Mouse (Mus musculus) liver, postnatal 0 days (tissue): ENCODE measurements around the gene Lrrc8c. TPM values are rescaled to one million over a fixed set of nuclear protein-coding genes. Genes with fewer than 3 reads are reported as not detected.

Source experiments
- ATAC-seq: fragments of 200-750 bp; cut with Nextera tagmentation; 2 replicates; pipeline ENCODE4 v1.8.0; 2017; ENCODE audit warnings: mild to moderate bottlenecking, moderate library complexity
- DNase-seq: peaks from one replicate; pipeline ENCODE4 v3.0.0-alpha.2; 2016
- H3K27ac ChIP-seq: fragments of 300-500 bp; sonication (generic); 2 replicates; pipeline ENCODE4 v1.5.1; 2014; ENCODE audit warnings: antibody characterized with exemption, moderate library complexity, mild to moderate bottlenecking, low read depth
- H3K27me3 ChIP-seq: fragments of 300-500 bp; sonication (generic); 2 replicates; pipeline ENCODE4 v1.6.1; 2014; ENCODE audit warnings: low read length, control low read depth, mixed read lengths; ENCODE audit not compliant: insufficient read depth
- H3K36me3 ChIP-seq: fragments of 300-500 bp; sonication (generic); replicated peaks from 2 replicates; pipeline ENCODE4 v1.6.1; 2014; ENCODE audit warnings: mild to moderate bottlenecking, control low read depth, low read length, moderate library complexity, mixed read lengths; ENCODE audit not compliant: insufficient read depth
- H3K4me1 ChIP-seq: fragments of 300-500 bp; sonication (generic); 2 replicates; pipeline ENCODE4 v1.6.1; 2014; ENCODE audit warnings: antibody characterized with exemption, mild to moderate bottlenecking, control low read depth; ENCODE audit not compliant: insufficient read depth
- H3K4me2 ChIP-seq: fragments of 300-500 bp; sonication (generic); 2 replicates; pipeline ENCODE4 v1.6.1; 2014; ENCODE audit warnings: low read depth, mild to moderate bottlenecking, low read length, moderate library complexity, mixed read lengths
- H3K4me3 ChIP-seq: fragments of 300-500 bp; sonication (generic); 2 replicates; pipeline ENCODE4 v1.5.1; 2014; ENCODE audit warnings: low read depth, low read length
- H3K9ac ChIP-seq: fragments of 300-500 bp; sonication (generic); replicated peaks from 2 replicates; pipeline ENCODE4 v1.6.1; 2014; ENCODE audit warnings: mild to moderate bottlenecking, moderate library complexity
- H3K9me3 ChIP-seq: fragments of 300-500 bp; sonication (generic); 2 replicates; pipeline ENCODE4 v1.6.1; 2016; ENCODE audit warnings: mild to moderate bottlenecking, control low read depth, low read length, mixed read lengths
- CTCF ChIP-seq: sonication (generic); IDR thresholded peaks from 2 replicates; pipeline ENCODE4 v1.5.1; 2016; ENCODE audit warnings: antibody characterized with exemption, low read depth
- EP300 ChIP-seq: IDR thresholded peaks from 2 replicates; pipeline ENCODE4 v1.6.1; 2016; ENCODE audit warnings: antibody characterized with exemption, low read depth, mild to moderate bottlenecking
- WGBS: fragments of 180-500 bp; shearing (Covaris S2); extraction: QIAGEN DNeasy Blood & Tissue Kit; methylation state at CpG from one replicate; pipeline ENCODE4 v1.1.7; 2014; ENCODE audit not compliant: insufficient replicate concordance; 5-methylcytosine and 5-hydroxymethylcytosine counted together
- polyA plus RNA-seq: library from polyadenylated mRNA; unstranded; fragments of >200 nt; fragmentation: Nextera tagmentation; extraction: Ambion mirVana; gene quantifications from 2 replicates; pipeline ENCODE4 v1.2.1, GENCODE M21; 2015

Gene Lrrc8c
- polyA plus RNA-seq, 1 experiment from 2014 or later = 9.8 TPM

- Histone ChIP-seq H3K4me3 (no peak overlapping the region), H3K9me3 (no peaks in the 10 kb centered on the region), H3K27me3 (no peaks in the 10 kb centered on the region), H3K27ac (no peak overlapping the region), H3K9ac (no peak overlapping the region), H3K4me2 (no peak overlapping the region), H3K4me1 (peaks cover 8% of the 10 kb centered on the region; the same call in 1 of the 2 replicates), H3K36me3 (no peaks in the 10 kb centered on the region)
- no peak for TF ChIP-seq EP300
- TF ChIP-seq CTCF = no peak
- DNase-seq (no peak), ATAC-seq (no peak)
These were observed 99.3 kb downstream of the Lrrc8c start for GRCm38 (mm10) chr5:105618510-105618909.

- 64% methylated on average over 2 of the region's 2 CpGs for WGBS
- no peaks in the 10 kb centered on the region for H3K36me3 ChIP-seq
- no peak for TF ChIP-seq EP300
- TF ChIP-seq CTCF = peak; percentile 26; the same call in 1 of the 2 replicates
- H3K4me1 ChIP-seq = peaks cover 10% of the 10 kb centered on the region; the same call in 1 of the 2 replicates
- H3K4me2 ChIP-seq = no peak overlapping the region
- no peak for ATAC-seq
- H3K9me3 ChIP-seq = no peaks in the 10 kb centered on the region
- no peak overlapping the region for H3K9ac ChIP-seq
- H3K4me3 ChIP-seq = no peak overlapping the region
- DNase-seq = no peak
- no peak overlapping the region for H3K27ac ChIP-seq
- no peaks in the 10 kb centered on the region for H3K27me3 ChIP-seq
These were observed 100.5 kb downstream of the Lrrc8c start for GRCm38 (mm10) chr5:105619666-105620065.

- peaks cover 10% of the 10 kb centered on the region; the same call in 1 of the 2 replicates for H3K4me1 ChIP-seq
- no peaks in the 10 kb centered on the region for H3K9me3 ChIP-seq
- H3K9ac ChIP-seq = no peak overlapping the region
- ATAC-seq (no peak), DNase-seq (no peak)
- H3K36me3 ChIP-seq = no peaks in the 10 kb centered on the region
- no peaks in the 10 kb centered on the region for H3K27me3 ChIP-seq
- no peak overlapping the region for H3K27ac ChIP-seq
- TF ChIP-seq EP300 = no peak; the same call in 1 of the 2 replicates
- TF ChIP-seq CTCF = no peak
- no peak overlapping the region for H3K4me3 ChIP-seq
- H3K4me2 ChIP-seq = no peak overlapping the region
- WGBS = 55% methylated on average over 6 of the region's 6 CpGs
These were observed 101.4 kb downstream of the Lrrc8c start for GRCm38 (mm10) chr5:105620505-105621116.

- no peak overlapping the region for H3K9ac ChIP-seq
- ATAC-seq (peak; percentile 33; the same call in 1 of the 2 replicates), DNase-seq (no peak)
- H3K4me3 ChIP-seq = no peak overlapping the region
- peaks cover 15% of the 10 kb centered on the region; the same call in 1 of the 2 replicates for H3K4me1 ChIP-seq
- 38% methylated on average over 4 of the region's 4 CpGs for WGBS
- TF ChIP-seq EP300 (no peak), CTCF (no peak)
- 0 out of 2 replicates have a peak overlapping the region, but pooled peaks have one; percentile 13 for H3K4me2 ChIP-seq
- no peaks in the 10 kb centered on the region for H3K27me3 ChIP-seq
- H3K36me3 ChIP-seq = no peaks in the 10 kb centered on the region
- no peaks in the 10 kb centered on the region for H3K9me3 ChIP-seq
- peak overlapping the region; percentile 22; the same call in 1 of the 2 replicates for H3K27ac ChIP-seq
These were observed 104.0 kb downstream of the Lrrc8c start for GRCm38 (mm10) chr5:105623074-105623713.

- no peak for DNase-seq
- H3K4me3 ChIP-seq = no peak overlapping the region
- ATAC-seq = no peak
- no peak overlapping the region for H3K4me2 ChIP-seq
- no peak overlapping the region for H3K9ac ChIP-seq
- WGBS = 75% methylated on average over 3 of the region's 3 CpGs
- no peaks in the 10 kb centered on the region for H3K27me3 ChIP-seq
- 0 out of 2 replicates have a peak overlapping the region, but pooled peaks have one; percentile 22 for H3K27ac ChIP-seq
- no peak for TF ChIP-seq CTCF
- TF ChIP-seq EP300 = no peak
- H3K36me3 ChIP-seq = no peaks in the 10 kb centered on the region
- no peaks in the 10 kb centered on the region for H3K9me3 ChIP-seq
- peaks cover 15% of the 10 kb centered on the region; the same call in 1 of the 2 replicates for H3K4me1 ChIP-seq
These were observed 105.1 kb downstream of the Lrrc8c start for GRCm38 (mm10) chr5:105624257-105624656.

GRCm38 (mm10) chr5:105625504-105626150 lies 106.4 kb downstream of the Lrrc8c start:
- TF ChIP-seq CTCF = no peak
- TF ChIP-seq EP300 = no peak
- peaks cover 14% of the 10 kb centered on the region; the same call in 1 of the 2 replicates for H3K4me1 ChIP-seq
- H3K27ac ChIP-seq = peak overlapping the region; percentile 59
- DNase-seq = no peak
- no peak overlapping the region for H3K4me3 ChIP-seq
- 45% methylated on average over 8 of the region's 8 CpGs for WGBS
- no peaks in the 10 kb centered on the region for H3K27me3 ChIP-seq
- peak; percentile 52 for ATAC-seq
- no peaks in the 10 kb centered on the region for H3K36me3 ChIP-seq
- no peaks in the 10 kb centered on the region for H3K9me3 ChIP-seq
- H3K4me2 ChIP-seq = no peak overlapping the region
- no peak overlapping the region for H3K9ac ChIP-seq
